Mouse (Mus musculus) adrenal gland, adult 2 months (tissue): ENCODE data around the gene Trmt1. TPM values are rescaled to one million over a fixed set of nuclear protein-coding genes. Genes with fewer than 3 reads are reported as not detected.

Source experiments
- polyA plus RNA-seq: library from polyadenylated mRNA; depleted of rRNA; stranded (reverse); fragments of >200 nt; gene quantifications from 2 replicates; pipeline ENCODE4 v1.2.3, GENCODE M21; 2012; rRNA removed
- total RNA-seq, 2 experiments: library from RNA; stranded (reverse); gene quantifications; 2 replicates each; pipeline ENCODE4 v1.2.3; 2021

Trmt1 gene
- total and polyA plus RNA-seq, 3 experiments: 57.0 to 160 (median 68.5) TPM

Other genes starting within 250 kb of the Trmt1 start
- 10 to 100 TPM; 24.9 to 34.8 TPM for gene Ier2, start 23.5 kb upstream of the Trmt1 start, total RNA-seq
- 13.7 and 27.0 TPM in 2 replicates for gene Ier2, start 23.5 kb upstream of the Trmt1 start, polyA plus RNA-seq
- gene Nacc1, start 1.6 kb downstream of the Trmt1 start, total RNA-seq: 10 to 100 TPM; 78.4 to 80.7 TPM
- 98.7 and 120 TPM in 2 replicates for gene Nacc1, start 1.6 kb downstream of the Trmt1 start, polyA plus RNA-seq
- gene Lyl1, start 15.2 kb downstream of the Trmt1 start, total RNA-seq: 1 to 10 TPM; 2.7 to 4.4 TPM
- 8.2 and 10.9 TPM in 2 replicates for gene Lyl1, start 15.2 kb downstream of the Trmt1 start, polyA plus RNA-seq
- under 1 TPM in 1 of 2 experiments, not detected in 1; 0.59 TPM for gene G430095P16Rik, start 36.7 kb downstream of the Trmt1 start, total RNA-seq
- gene G430095P16Rik, start 36.7 kb downstream of the Trmt1 start, polyA plus RNA-seq: 0.26 and 0.76 TPM in 2 replicates
- 100 to 1,000 TPM in 1 of 2 experiments, 10 to 100 TPM in 1; 91.3 to 113 TPM for gene Nfix, start 114.0 kb downstream of the Trmt1 start, total RNA-seq
- 47.0 and 59.9 TPM in 2 replicates for gene Nfix, start 114.0 kb downstream of the Trmt1 start, polyA plus RNA-seq
- 10 to 100 TPM; 11.5 to 12.2 TPM for gene Dand5, start 136.5 kb downstream of the Trmt1 start, total RNA-seq
- gene Dand5, start 136.5 kb downstream of the Trmt1 start, polyA plus RNA-seq: 5.1 and 7.0 TPM in 2 replicates
- gene Gadd45gip1, start 145.2 kb downstream of the Trmt1 start, total RNA-seq: 10 to 100 TPM; 72.6 to 74.9 TPM
- gene Gadd45gip1, start 145.2 kb downstream of the Trmt1 start, polyA plus RNA-seq: 141 and 196 TPM in 2 replicates
- 100 to 1,000 TPM; 122 to 141 TPM for gene Rad23a, start 154.4 kb downstream of the Trmt1 start, total RNA-seq
- gene Rad23a, start 154.4 kb downstream of the Trmt1 start, polyA plus RNA-seq: 128 and 131 TPM in 2 replicates
- gene Calr, start 160.6 kb downstream of the Trmt1 start, total RNA-seq: 100 to 1,000 TPM; 684 to 730 TPM
- 88.2 and 91.2 TPM in 2 replicates for gene Calr, start 160.6 kb downstream of the Trmt1 start, polyA plus RNA-seq
- gene Farsa, start 170.7 kb downstream of the Trmt1 start, total RNA-seq: 10 to 100 TPM; 61.6 to 69.3 TPM
- 45.3 and 51.4 TPM in 2 replicates for gene Farsa, start 170.7 kb downstream of the Trmt1 start, polyA plus RNA-seq
- 1 to 10 TPM; 8.0 to 8.7 TPM for gene Syce2, start 185.8 kb downstream of the Trmt1 start, total RNA-seq
- 0.80 and 2.1 TPM in 2 replicates for gene Syce2, start 185.8 kb downstream of the Trmt1 start, polyA plus RNA-seq
- gene Gcdh, start 207.6 kb downstream of the Trmt1 start, total RNA-seq: 10 to 100 TPM; 50.1 to 59.0 TPM
- gene Gcdh, start 207.6 kb downstream of the Trmt1 start, polyA plus RNA-seq: 652 and 657 TPM in 2 replicates
- gene Klf1, start 215.6 kb downstream of the Trmt1 start, total RNA-seq: under 1 TPM; 0.17 to 0.23 TPM
- 0.41 and 0.61 TPM in 2 replicates for gene Klf1, start 215.6 kb downstream of the Trmt1 start, polyA plus RNA-seq
- 10 to 100 TPM; 10.9 to 17.5 TPM for gene Dnase2a, start 222.3 kb downstream of the Trmt1 start, total RNA-seq
- gene Dnase2a, start 222.3 kb downstream of the Trmt1 start, polyA plus RNA-seq: 12.1 and 13.3 TPM in 2 replicates